Mouse (Mus musculus) kidney, adult 10 weeks (tissue): Measurements from ENCODE around the gene Rabep2. TPM values are rescaled to one million over a fixed set of nuclear protein-coding genes. Genes with fewer than 3 reads are reported as not detected.

Experiments
- polyA plus RNA-seq: library from polyadenylated mRNA; stranded (reverse); fragments of 350-450 nt; fragmentation: Illumina TruSeq; extraction: RNeasy Lipid Tissue Mini Kit (QIAGEN cat#74804); gene quantifications from one replicate; pipeline ENCODE4 v1.2.3, GENCODE M21; 2014; ENCODE audit warnings: low read depth, low replicate concordance

The Rabep2 gene
- 0.85 TPM for polyA plus RNA-seq

DNA sequence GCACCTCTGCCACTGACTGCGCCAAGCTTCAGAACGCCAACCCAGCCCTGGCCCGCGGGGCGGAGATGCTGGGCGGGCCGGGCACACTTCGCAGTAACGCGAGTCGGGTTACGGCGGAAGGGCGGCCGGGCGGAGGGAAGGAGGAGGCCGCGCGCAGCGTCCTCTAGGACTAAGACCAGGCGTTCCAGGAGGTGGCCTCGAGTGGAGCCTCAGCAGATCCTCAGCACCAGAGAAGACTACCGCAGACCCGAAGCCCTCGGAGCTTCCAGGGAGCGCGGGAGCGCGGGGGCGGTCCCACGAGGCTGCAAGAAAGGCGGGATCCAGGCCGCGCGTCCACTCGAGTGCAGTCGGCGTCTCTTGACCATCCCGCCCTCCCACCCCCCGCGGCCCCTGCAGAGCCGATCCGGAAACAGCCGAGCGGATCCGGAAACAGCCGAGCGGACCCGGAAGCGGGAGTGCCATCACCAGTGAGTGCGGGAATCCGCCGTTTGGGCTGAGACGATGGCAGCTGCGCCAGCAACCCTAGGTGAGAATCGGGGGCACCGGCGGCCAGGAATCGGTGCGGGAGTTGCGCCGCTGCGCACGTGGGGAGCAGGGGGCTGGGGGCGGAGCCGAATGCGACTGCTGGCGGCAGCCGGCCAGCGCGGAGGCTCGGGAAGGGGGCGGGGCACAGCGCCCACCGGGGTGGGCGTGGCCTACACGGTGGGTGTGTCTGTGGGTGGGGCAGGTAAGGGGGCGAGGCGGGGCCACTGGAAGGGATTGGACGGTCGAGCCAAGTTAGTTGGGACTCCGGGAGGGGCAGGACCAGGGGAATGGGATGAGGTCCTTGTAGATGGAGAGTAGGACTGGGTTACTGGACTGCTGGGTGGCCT is at the start of gene Rabep2:
Gene Rabep2, plus strand, starts transcription at position 129 of the 872 bp plus-strand sequence.

DNA sequence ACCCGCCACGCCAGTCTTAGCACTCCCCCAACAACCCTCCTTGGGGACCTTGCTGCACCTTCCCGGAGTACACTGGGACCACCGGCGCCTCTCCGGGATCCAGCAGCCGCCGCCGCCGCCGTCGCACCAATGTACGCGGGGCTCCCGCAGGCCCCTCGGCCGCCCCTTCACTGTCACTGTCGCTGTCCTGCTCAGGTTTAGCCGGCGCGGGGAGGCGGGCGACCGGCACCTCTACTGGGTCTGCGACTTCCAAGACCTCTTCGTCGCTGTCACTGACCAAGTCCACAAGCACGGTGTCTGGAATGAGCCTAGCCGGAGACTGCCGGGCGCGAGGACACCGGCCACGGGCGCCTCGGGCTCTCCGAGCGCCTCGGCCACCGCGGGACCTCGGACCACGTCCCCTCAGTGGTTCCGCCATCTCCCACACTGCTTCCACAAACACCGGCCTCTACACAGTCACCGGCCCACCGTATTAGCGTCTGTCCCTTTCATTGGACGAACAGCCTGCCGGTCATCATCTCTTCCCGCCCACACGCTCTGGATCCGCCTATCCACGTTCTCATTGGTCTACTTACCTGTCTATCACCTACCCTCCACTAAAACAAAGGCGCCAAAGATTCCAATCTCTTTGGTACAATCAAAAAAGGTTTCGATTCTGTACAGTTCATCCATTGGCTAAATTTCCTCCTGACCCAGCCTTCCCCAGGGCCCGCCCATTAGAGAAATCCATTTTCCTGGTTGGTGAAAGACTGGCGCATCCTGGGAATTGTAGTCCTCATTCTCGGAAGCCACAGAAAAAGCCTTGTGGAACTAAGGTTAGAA is 32.0 kb upstream of the Rabep2 start, which contains the start of gene Nfatc2ip:
Gene Nfatc2ip, minus strand, starts transcription at position 440 of the 822 bp plus-strand sequence.

DNA sequence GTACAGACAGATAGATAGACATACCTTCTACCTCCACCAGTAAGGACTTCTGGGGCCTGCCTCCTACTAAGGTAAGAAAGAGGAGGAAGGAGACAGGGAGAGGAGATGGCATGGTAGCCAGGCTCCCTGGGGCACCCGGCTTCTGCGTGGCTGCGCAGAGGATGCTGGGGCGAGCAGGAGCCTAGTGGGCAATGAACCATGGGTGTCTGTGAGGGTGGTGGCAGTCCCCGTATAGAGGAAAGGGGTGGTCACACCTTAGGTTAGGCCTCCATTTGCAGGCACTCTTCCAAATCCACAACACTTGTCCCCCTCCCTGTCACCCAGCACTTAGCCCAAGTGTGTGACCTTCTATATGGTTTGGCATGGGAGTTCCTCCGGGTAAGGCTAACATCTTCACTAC is 13.8 kb upstream of the Rabep2 start, which contains the start of gene Cd19:
Gene Cd19, minus strand, starts transcription at position 165 of the 400 bp plus-strand sequence.

DNA sequence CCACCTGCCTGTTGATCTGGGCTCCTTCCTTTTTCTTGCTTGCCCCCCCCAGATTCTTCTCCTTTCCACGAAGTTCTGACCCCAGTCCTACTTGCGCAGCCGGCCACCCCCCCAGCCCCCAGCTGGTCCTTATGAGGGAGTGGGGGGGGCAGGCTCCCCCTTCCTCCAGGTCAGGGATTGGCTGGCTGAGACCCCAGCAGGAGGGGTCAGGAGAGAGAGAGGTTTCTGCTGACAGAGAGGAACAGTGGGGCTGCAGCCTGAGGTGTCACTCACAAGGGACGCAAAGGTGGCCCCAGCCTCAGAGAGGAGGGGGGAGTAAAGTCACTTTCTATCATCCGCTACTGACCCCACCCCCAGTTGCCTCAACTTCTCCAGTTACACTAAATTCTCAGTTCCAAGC is 34.4 kb downstream of the Rabep2 start, which contains the start of gene Atp2a1:
Gene Atp2a1, minus strand, starts transcription at position 105 of the 400 bp plus-strand sequence.

DNA sequence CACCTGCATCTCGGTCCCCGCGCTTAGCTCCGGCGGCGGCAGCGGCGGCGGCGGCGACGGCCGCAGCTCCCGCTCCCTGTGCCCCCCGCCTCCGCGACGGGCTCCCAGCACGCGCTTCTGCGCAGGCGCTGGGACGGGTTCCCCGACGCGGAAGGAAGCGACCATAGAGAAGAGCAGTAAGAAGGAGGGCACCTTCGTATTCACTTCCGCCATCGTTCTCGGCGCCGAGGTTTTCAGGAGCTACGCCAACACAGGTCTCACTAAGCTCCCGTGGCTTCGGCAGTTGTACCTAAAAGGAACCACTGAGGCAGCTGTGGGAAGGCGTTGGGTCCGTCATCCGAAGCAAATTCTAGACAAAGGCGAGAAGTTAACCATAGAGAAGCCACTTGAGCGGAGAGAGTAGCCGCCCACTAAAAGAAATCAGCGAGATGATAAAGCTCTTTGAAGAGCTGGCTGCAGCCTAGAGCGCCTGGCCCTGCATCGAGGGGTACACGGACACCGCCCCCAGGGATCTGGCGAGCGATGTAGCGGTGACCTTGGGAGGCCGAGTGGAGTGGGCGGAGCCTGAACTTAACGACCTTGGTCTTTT is 46.5 kb downstream of the Rabep2 start, which contains the start of gene Sh2b1:
Gene Sh2b1, minus strand, starts transcription at position 432 of the 589 bp plus-strand sequence.

DNA sequence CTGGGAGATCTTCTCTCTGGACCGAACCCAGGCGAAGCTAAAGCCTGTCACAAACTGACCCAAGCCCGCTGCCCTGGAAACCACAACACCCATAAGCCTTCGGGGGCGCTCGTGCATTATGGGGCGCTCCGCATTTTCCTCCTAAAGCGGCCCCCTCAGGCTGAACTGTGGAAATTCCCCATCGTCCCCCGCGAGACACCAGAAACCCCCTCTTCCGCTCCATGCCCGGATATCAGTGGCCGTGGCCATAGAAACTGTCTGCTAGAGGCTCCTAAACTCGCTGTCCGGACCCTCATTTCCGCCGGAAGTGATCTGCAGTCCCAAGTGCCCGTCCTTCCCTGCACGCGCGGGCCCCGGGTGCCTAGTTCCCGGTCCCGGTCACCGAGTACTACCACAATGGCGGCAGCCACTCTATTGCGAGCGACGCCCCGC is 58.5 kb downstream of the Rabep2 start, which contains the start of gene Tufm:
Gene Tufm, plus strand, starts transcription at position 310 of the 432 bp plus-strand sequence.

Other genes with a start within 250 kb of the Rabep2 start
- 19.9 TPM for gene Xpo6, start 228.3 kb upstream of the Rabep2 start, polyA plus RNA-seq
- gene Sbk1, start 156.1 kb upstream of the Rabep2 start, polyA plus RNA-seq = 6.4 TPM
- gene Lat, start 59.2 kb upstream of the Rabep2 start, polyA plus RNA-seq = not detected
- 2.3 TPM for gene Spns1, start 51.3 kb upstream of the Rabep2 start, polyA plus RNA-seq
- 3.7 TPM for gene Nfatc2ip, start 32.0 kb upstream of the Rabep2 start, polyA plus RNA-seq
- not detected for gene Cd19, start 13.9 kb upstream of the Rabep2 start, polyA plus RNA-seq
- gene Atp2a1, start 34.3 kb downstream of the Rabep2 start, polyA plus RNA-seq = not detected
- 0.65 TPM for gene Sh2b1, start 46.7 kb downstream of the Rabep2 start, polyA plus RNA-seq
- 6.3 TPM for gene Tufm, start 58.6 kb downstream of the Rabep2 start, polyA plus RNA-seq
- gene Atxn2l, start 74.7 kb downstream of the Rabep2 start, polyA plus RNA-seq = 17.8 TPM
- 233 TPM for gene Eif3c, start 137.7 kb downstream of the Rabep2 start, polyA plus RNA-seq
- gene Apobr, start 156.2 kb downstream of the Rabep2 start, polyA plus RNA-seq = not detected
- gene Cln3, start 157.1 kb downstream of the Rabep2 start, polyA plus RNA-seq = 1.7 TPM
- gene Il27, start 166.2 kb downstream of the Rabep2 start, polyA plus RNA-seq = not detected
- 5.7 TPM for gene Nupr1, start 202.1 kb downstream of the Rabep2 start, polyA plus RNA-seq
- gene Sgf29, start 220.6 kb downstream of the Rabep2 start, polyA plus RNA-seq = 1.2 TPM
- 62.2 TPM for gene Sult1a1, start 247.7 kb downstream of the Rabep2 start, polyA plus RNA-seq